Mouse (Mus musculus): Measurements from ENCODE around the gene Pih1d1.
A peak's percentile ranks its signal among the peaks of the same experiment; 100 is the strongest.
"Not testable (repeated sequence)": the region's sequence is repeated elsewhere in the genome, so short reads cannot be mapped to it uniquely, and the experiment has no call there.

The Pih1d1 gene

GRCm38 (mm10) chr7:45168656-45169055 lies 14.6 kb downstream of the Pih1d1 start:
- no peak for DNase-seq (ENCODE audit: low spot score)

GRCm38 (mm10) chr7:45169495-45169894 lies 15.4 kb downstream of the Pih1d1 start:
- no peak for DNase-seq (ENCODE audit: low spot score)

- no peak for DNase-seq (ENCODE audit: low spot score)
Observed at GRCm38 (mm10) chr7:45172974-45173373, 18.9 kb downstream of the Pih1d1 start.

GRCm38 (mm10) chr7:45173772-45174171 lies 19.7 kb downstream of the Pih1d1 start:
- DNase-seq (ENCODE audit: low spot score) = not testable (repeated sequence)

GRCm38 (mm10) chr7:45174567-45175280 lies 20.6 kb downstream of the Pih1d1 start:
- DNase-seq (ENCODE audit: low spot score) = no peak

- no peak for DNase-seq (ENCODE audit: low spot score)
Observed at GRCm38 (mm10) chr7:45175398-45175797, 21.3 kb downstream of the Pih1d1 start.

- DNase-seq (ENCODE audit: low spot score) = no peak
Observed at GRCm38 (mm10) chr7:45175929-45176328, 21.8 kb downstream of the Pih1d1 start.

- DNase-seq (ENCODE audit: low spot score) = no peak
Observed at GRCm38 (mm10) chr7:45176356-45176755, 22.3 kb downstream of the Pih1d1 start.

- no peak for DNase-seq (ENCODE audit: low spot score)
Observed at GRCm38 (mm10) chr7:45178550-45178949, 24.4 kb downstream of the Pih1d1 start.

- no peak for DNase-seq (ENCODE audit: low spot score)
Observed at GRCm38 (mm10) chr7:45179469-45179868, 25.4 kb downstream of the Pih1d1 start, which contains the start of gene Gfy. Gfy (minus strand) TSS chr7:45179569.

GRCm38 (mm10) chr7:45180896-45181477 lies 26.9 kb downstream of the Pih1d1 start, which contains the start of gene Pth2:
Pth2 (plus strand) TSS chr7:45180995.
- no peak for DNase-seq (ENCODE audit: low spot score)

- no peak for DNase-seq (ENCODE audit: low spot score)
Observed at GRCm38 (mm10) chr7:45181540-45181939, 27.4 kb downstream of the Pih1d1 start.

- DNase-seq (ENCODE audit: low spot score) = peak; percentile 59
Observed at GRCm38 (mm10) chr7:45182199-45182601, 28.1 kb downstream of the Pih1d1 start.

- DNase-seq (ENCODE audit: low spot score) = no peak
Observed at GRCm38 (mm10) chr7:45182606-45183005, 28.5 kb downstream of the Pih1d1 start.

GRCm38 (mm10) chr7:45183672-45184071 lies 29.6 kb downstream of the Pih1d1 start:
- DNase-seq (ENCODE audit: low spot score) = no peak

GRCm38 (mm10) chr7:45185921-45186320 lies 31.8 kb downstream of the Pih1d1 start:
- DNase-seq (ENCODE audit: low spot score) = no peak

GRCm38 (mm10) chr7:45189600-45189999 lies 35.5 kb downstream of the Pih1d1 start:
- DNase-seq (ENCODE audit: low spot score) = no peak

- no peak for DNase-seq (ENCODE audit: low spot score)
Observed at GRCm38 (mm10) chr7:45190186-45190585, 36.1 kb downstream of the Pih1d1 start.

- no peak for DNase-seq (ENCODE audit: low spot score)
Observed at GRCm38 (mm10) chr7:45191161-45191560, 37.1 kb downstream of the Pih1d1 start.

- DNase-seq (ENCODE audit: low spot score) = no peak
Observed at GRCm38 (mm10) chr7:45191803-45192363, 37.8 kb downstream of the Pih1d1 start.

GRCm38 (mm10) chr7:45192585-45193310 lies 38.6 kb downstream of the Pih1d1 start:
- DNase-seq (ENCODE audit: low spot score) = no peak

GRCm38 (mm10) chr7:45193406-45193805 lies 39.3 kb downstream of the Pih1d1 start:
- no peak for DNase-seq (ENCODE audit: low spot score)

Data from ovary, postnatal 10 days (tissue).